Mouse (Mus musculus) v-Abl transformed pro-B cells (cell line): ENCODE data around the gene Cracr2b.

Experiments
- in situ Hi-C, 2 experiments: fragments of 400-800 bp; cut with MboI; formaldehyde crosslinking; loops; one replicate each; pipeline ENCODE4 v1.15.1; 2025; ENCODE audit not compliant: unreplicated experiment in 2 of 2

Gene Cracr2b

GRCm38 (mm10) chr7:141510681-141511191 lies 49.8 kb downstream of the Cracr2b start:
- in situ Hi-C loops, result no loop called here
